Mouse (Mus musculus): ENCODE data around the gene Kcnj14.

The Kcnj14 gene

DNA sequence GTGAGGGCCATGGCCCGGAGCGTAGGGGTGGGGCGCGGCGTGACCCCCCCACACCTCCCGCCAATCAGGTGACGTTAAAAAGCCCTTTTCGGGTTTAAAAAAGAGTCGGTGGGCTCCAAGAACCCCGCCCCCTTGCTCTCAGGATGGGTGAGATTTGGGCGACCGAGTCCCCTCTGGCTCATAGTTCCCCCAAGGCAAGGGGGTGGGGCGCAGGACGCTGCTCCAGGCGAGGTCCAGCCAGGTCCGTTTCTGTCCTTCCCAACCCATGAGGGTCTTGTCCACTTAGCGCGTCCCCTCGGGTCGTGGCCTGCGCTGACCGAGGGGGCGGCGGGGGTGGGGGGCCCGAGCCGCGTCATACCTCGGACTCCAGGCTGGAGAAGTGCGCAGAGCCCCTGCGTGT is 7.8 kb upstream of the Kcnj14 start:
- no peak for DNase-seq (ENCODE audit: low spot score in 2 of 2)

- no peak for DNase-seq (ENCODE audit: low spot score in 2 of 2)
These were observed 6.5 kb upstream of the Kcnj14 start for GRCm38 (mm10) chr7:45831128-45831525.

- DNase-seq (ENCODE audit: low spot score in 2 of 2), result peak; percentile 85 to 86
These were observed 6.0 kb upstream of the Kcnj14 start, which contains the start of gene Grwd1 for GRCm38 (mm10) chr7:45830427-45831127. TSS of gene Grwd1 (minus strand) at chr7:45830944.

GRCm38 (mm10) chr7:45826631-45827030 is 2.0 kb upstream of the Kcnj14 start:
- DNase-seq (ENCODE audit: low spot score in 2 of 2), result no peak

DNA sequence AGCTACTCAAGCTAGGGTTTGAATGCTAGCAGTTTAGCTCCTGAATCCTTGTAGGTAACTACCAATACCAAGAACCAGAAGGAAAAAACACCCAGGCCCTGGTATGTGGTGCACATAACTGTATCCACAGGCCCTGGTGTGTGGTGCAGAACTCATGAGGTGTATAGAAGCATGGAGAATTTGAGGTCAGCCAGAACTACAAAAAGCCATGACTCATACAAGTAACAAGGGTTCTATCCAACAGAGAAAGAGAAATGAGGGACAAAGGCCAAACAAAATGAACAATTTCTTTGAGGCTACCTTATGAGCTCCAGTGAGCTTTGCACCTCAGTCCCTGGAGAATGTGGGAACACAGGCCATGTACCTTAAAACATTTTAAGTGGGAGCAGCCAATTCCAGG is 3.7 kb downstream of the Kcnj14 start:
- DNase-seq (ENCODE audit: low spot score in 2 of 2), result no peak

DNA sequence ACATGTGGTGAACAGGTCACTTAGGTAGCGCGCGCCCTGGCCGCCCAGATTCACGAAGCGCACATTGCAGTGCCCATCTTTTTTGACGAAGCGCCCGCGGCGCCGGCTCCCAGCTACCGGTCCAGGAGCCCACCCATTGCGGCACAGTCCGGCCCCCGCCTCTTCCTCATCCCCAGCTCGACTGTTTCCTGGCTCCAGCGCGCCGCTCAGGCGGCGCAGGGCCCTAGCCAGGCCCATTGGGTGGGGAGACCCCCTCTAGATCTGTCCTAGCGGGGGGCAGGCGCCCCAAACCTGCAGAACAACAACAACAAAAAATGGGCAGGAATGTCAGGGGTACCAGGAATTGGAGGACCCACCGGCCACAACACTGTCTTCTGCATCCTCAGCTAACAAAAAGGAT is 4.7 kb downstream of the Kcnj14 start:
- DNase-seq (ENCODE audit: low spot score in 2 of 2), result no peak

GRCm38 (mm10) chr7:45815984-45816351 is 8.6 kb downstream of the Kcnj14 start:
- no peak for DNase-seq (ENCODE audit: low spot score in 2 of 2)

DNA sequence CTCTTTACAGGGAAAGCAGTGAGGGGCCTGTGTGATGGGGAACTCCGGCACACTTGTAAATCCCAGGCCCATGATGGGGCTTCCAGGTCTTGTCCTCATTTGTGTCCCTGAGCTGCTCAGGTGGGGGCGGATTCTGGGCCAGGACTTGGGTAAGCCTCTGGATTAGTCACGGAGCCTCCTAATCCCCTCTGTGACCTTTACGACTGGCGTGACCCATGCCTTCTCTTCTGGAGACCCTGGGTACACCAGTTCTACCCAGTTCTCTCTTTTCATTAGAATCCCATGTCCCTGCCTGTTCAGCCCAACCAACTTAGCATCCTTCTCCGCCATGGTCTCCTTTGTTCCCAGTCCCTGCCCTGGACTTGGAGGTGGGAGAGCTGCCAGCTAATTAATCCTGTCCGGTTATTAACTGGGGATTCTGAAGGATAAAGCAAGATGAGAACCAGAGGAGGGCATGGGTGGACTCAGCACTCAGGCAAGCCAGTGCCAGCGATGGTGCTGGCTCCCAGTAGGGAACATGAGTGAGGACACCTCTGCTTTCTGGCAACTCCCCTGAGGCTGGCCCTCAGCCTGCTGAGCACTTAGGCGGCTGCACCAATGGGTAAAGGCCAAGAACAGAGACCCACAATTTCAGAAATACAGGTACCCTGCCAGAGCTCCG is 9.1 kb downstream of the Kcnj14 start:
- DNase-seq (ENCODE audit: low spot score in 2 of 2), result no peak

DNA sequence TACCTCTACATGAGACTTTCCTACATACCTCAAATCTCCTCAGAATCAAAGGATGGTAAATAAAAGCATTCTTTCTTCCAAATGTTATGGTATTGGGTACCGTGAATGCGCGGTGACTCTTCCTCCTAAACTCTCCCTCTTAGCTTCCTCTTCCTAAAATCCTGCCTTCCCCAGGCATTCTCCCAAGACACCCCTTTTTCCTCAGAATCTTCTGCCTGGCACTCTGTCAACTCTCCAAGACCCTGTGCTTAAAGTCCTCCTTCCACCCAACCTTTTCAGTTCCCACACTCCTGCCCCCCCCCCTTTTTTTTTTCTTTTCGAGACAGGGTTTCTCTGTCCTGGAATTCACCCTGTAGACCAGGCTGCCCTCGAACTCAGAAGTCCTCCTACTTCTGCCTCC is 9.7 kb downstream of the Kcnj14 start:
- DNase-seq (ENCODE audit: low spot score in 2 of 2), result no peak

DNA sequence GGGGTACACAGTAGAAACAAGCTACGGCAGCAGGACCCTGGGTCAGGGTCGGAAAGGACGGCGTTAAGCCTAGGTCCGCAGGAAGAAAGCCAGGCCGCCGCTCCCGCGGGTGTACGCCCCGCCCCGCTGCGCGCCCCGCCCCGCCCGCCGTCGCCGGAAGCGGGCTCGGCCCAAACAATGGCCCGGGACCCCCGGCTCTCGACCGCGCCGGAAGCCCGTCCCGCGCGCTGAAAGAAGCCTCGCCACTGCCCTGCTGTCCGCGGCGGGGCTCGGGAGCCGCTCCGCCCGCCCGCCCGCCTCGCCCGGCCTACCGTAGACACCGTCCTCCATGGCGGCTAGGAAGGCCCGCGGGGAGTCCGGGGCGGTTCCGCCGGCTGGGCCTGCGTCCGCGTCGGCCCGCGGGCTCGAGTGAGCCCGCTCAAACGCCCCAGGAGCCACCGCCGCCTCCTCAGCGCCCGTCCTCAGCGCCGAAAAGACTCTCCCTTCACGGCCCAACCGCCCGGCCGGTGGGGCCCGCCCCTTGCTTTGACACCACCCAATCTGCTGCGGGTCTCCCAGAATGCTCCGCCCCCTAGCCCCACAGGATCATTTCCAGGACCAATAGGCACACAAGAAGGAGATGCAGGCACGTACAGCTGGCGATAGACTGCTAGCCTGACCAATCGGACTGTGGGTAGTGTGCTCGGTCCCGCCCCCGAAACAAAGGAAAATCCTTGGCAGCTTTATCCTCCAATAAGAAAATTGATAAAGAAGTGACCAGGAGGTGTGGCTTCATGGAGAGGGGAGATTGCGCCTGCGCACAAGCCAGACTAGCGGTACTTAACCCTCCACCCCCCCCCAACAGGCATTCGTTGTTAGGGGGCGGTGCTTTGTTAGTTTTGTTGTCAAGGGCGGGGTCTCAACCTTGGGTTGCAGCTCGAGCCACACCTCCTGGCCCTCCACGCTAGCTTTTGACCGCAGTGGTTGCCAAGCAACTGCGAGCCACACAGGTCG is 10.5 kb downstream of the Kcnj14 start, which contains the start of gene Cyth2:
Gene Cyth2 (minus strand): TSS at position 795 of the 993 bp plus-strand sequence.
- DNase-seq (ENCODE audit: low spot score in 2 of 2), result peak; percentile 100

DNA sequence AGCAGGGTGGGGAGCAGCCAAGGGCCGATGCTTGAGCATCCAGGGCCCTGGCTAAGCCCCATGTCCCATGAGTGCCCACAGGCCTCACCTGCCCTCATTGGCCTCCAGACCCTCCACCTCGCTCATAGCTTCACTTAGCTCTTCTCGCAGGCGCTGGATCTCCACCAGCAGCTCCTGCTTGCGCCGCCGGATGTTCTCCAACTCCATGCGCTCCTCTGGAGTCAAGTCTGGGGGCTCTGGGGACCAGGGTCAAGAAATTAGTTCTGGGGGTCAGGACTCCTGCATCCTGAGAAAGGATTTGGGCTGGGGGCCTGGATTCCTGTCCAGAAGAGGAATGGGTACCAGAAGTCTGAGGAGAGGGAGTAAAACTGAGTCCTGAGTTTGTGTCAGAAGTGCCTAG is 11.7 kb downstream of the Kcnj14 start:
- DNase-seq (ENCODE audit: low spot score in 2 of 2), result no peak

- no peak for DNase-seq (ENCODE audit: low spot score in 2 of 2)
These were observed 15.1 kb downstream of the Kcnj14 start for GRCm38 (mm10) chr7:45809276-45810075.

DNA sequence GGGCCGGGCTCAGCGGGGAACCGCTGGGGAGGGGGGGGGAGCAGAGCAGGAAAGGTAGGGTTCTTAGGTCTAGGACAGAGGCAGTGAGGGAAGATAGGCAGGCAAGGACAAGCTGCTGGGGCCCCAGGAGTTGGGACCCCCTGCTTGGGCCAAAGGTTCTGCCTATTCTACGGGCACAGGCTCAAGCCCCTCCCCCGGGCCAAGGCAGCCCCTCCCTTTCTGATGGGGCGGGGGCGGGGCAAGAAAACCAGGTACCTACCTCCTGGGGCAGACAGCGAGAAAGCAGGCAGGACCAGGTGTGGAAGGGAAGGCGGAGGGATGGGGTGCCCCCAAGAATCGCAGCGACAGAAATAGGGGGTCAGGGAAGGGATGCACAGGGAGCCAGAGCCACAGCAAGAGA is 16.1 kb downstream of the Kcnj14 start:
- DNase-seq (ENCODE audit: low spot score in 2 of 2), result no peak

- no peak for DNase-seq (ENCODE audit: low spot score in 2 of 2)
These were observed 18.6 kb downstream of the Kcnj14 start for GRCm38 (mm10) chr7:45805941-45806340.

DNA sequence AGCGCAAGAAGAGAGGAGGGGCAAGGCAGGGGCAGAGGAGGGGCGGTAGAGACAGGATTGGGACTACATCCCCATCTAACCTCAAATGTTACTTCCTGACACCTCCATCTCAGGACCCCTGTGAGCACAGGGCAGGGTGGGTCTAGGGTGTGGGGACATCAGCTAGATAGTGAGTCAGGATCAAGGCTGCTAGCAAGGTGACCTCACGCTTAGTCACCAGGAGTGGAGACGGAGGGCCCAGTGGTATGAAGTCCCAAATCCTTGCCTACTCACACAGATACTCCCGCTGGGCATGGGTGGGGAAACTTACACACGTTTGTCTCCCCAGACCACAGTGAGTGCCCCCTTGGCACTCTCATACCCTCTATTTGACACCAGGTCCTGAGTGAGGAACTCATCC is 22.0 kb downstream of the Kcnj14 start:
- no peak for DNase-seq (ENCODE audit: low spot score in 2 of 2)

DNA sequence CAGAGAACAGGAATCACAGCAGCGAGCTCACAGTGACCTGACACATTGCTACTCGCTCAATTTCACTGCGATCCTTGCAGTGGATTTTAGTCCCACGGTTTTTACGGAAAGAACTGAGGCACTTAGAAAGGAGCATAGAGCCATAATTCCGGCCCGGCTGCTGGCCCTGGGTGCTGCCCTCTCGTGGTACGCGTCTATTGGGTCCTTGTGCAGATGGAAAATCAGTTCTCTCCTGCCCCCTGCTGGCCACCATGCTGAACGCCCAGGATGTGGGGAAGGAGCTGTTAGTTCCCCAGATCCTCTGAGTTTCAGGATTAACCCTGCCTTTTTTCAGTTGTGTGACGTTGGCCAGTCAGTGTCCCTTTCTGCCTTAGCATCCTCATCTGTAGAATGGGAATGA is 23.2 kb downstream of the Kcnj14 start:
- DNase-seq (ENCODE audit: low spot score in 2 of 2), result peak; percentile 87 to 92

DNA sequence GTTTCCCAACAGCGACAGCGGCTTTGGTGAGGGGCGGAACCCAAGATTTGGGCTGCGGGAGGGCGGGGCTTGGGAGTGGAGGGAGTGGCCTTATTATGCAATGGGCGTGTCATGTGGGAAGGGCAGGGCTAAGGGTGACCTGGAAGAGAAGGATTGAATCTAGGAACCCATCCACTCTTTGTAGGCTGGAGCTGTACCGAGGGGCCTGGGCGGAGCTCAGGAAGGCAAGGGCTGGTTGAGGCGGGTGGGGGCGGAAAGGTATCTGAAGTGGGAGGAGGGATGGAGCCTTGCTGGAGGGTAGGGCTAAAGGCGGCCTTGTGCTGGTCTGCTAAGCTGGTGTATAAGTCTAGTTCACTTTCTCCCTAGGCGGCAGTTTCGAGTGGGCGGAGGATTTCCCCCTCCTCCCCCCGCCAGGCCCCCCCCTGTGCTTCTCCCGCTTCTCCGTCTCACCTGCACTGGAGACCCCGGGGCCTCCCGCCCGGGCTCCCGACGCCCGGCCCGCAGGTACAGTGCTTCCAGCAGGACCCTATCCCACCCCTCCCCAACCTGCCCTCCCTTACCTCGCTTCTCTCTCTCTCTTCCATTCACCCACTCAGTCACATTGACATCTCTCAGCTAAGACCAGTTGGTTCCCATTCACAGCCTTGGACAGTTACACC is 23.9 kb downstream of the Kcnj14 start:
- peak; percentile 38 to 53 for DNase-seq (ENCODE audit: low spot score in 2 of 2)

DNA sequence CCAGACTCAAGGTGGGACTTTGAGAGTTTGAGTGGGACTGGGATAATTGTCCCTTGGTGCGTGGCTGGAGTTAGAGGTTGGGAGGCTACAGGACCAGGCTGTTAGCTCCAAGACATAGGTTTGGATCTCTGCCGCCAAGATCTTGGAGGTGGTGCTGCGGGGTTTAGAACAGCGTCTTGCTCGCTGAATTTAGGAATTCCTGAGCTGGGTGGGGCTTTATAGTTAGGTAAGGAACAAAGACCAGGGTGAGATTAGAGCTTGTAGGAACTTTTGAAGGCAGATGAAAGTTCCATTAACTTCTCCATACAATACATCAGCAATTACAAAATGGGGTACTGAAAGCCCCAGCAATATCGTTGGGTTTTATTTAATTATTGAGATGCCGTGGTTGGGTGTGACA is 24.6 kb downstream of the Kcnj14 start:
- no peak for DNase-seq (ENCODE audit: low spot score in 2 of 2)

DNA sequence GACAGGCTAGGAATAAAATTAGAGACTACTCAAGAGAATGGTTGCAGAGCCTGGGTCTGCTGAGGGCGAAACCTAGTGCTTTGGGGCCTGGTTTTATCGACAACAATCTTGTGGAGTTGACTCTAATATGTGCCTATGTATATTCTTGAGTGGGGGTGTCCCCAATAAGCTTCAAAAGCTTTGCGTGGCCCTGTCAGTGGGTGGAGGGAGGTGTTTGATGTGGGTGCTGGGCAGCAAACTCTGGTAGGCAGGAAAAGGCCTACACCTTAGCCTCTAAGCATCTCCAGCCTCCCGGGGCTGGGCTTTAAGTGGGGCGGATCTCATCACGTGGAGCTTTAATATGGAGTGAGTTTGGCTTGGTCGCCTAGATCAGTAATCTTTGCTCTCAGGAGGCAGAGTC is 25.7 kb downstream of the Kcnj14 start:
- DNase-seq (ENCODE audit: low spot score in 2 of 2), result peak; percentile 47

GRCm38 (mm10) chr7:45798511-45798836 is 26.1 kb downstream of the Kcnj14 start:
- DNase-seq (ENCODE audit: low spot score in 2 of 2), result peak; percentile 33 to 34
